Mouse (Mus musculus) forebrain, embryonic 12.5 days (tissue): Measurements from ENCODE around the gene Ggt6. TPM values are rescaled to one million over a fixed set of nuclear protein-coding genes. Genes with fewer than 3 reads are reported as not detected.

Experiments
- ATAC-seq: fragments of 200-750 bp; cut with Nextera tagmentation; 2 replicates; pipeline ENCODE4 v1.8.0; 2017; ENCODE audit warnings: moderate TSS enrichment; ENCODE audit not compliant: low FRiP score
- H3K27ac ChIP-seq: fragments of 300-500 bp; sonication (generic); 2 replicates; pipeline ENCODE4 v1.5.1; 2016; ENCODE audit warnings: mild to moderate bottlenecking
- H3K27me3 ChIP-seq: fragments of 300-500 bp; sonication (generic); 2 replicates; pipeline ENCODE4 v1.6.1; 2016; ENCODE audit warnings: mild to moderate bottlenecking
- H3K36me3 ChIP-seq: fragments of 300-500 bp; sonication (generic); replicated peaks from 2 replicates; pipeline ENCODE4 v1.6.1; 2016; ENCODE audit warnings: mild to moderate bottlenecking
- H3K4me1 ChIP-seq: fragments of 300-500 bp; sonication (generic); 2 replicates; pipeline ENCODE4 v1.6.1; 2016
- H3K4me2 ChIP-seq: fragments of 300-500 bp; sonication (generic); 2 replicates; pipeline ENCODE4 v1.6.1; 2016; ENCODE audit warnings: mild to moderate bottlenecking, moderate library complexity
- H3K4me3 ChIP-seq: fragments of 300-500 bp; sonication (generic); replicated peaks from 2 replicates; pipeline ENCODE4 v1.5.1; 2016; ENCODE audit warnings: mild to moderate bottlenecking
- H3K9ac ChIP-seq: fragments of 300-500 bp; sonication (generic); 2 replicates; pipeline ENCODE4 v1.6.1; 2016; ENCODE audit warnings: mild to moderate bottlenecking
- H3K9me3 ChIP-seq: fragments of 300-500 bp; sonication (generic); 2 replicates; pipeline ENCODE4 v1.6.1; 2016
- WGBS: fragments of 180-500 bp; shearing (Covaris S2); methylation state at CpG from one replicate; pipeline ENCODE4 v1.1.7; 2016; 5-methylcytosine and 5-hydroxymethylcytosine counted together
- polyA plus RNA-seq: library from polyadenylated mRNA; unstranded; fragments of >200 nt; fragmentation: Nextera tagmentation; extraction: Ambion mirVana; gene quantifications from 2 replicates; pipeline ENCODE4 v1.2.1, GENCODE M21; 2016

Gene Ggt6
- not detected in 2 replicates for polyA plus RNA-seq

- Histone ChIP-seq H3K4me3 (no peak within 1 kb of the TSS), H3K36me3 (no peaks in the 10 kb centered on the region), H3K9me3 (no peaks in the 10 kb centered on the region), H3K27ac (no peak within 1 kb of the TSS), H3K27me3 (no peaks in the 10 kb centered on the region; the same call in 1 of the 2 replicates), H3K4me1 (peaks cover 3% of the 10 kb centered on the region; the same call in 1 of the 2 replicates), H3K9ac (no peak within 1 kb of the TSS), H3K4me2 (no peak within 1 kb of the TSS)
- ATAC-seq, result no peak
- 67% methylated on average over 11 of the region's 11 CpGs for WGBS
These were observed at the start of gene Ggt6 for GRCm38 (mm10) chr11:72434963-72435693. TSS of gene Ggt6 (plus strand) at chr11:72435526.

DNA sequence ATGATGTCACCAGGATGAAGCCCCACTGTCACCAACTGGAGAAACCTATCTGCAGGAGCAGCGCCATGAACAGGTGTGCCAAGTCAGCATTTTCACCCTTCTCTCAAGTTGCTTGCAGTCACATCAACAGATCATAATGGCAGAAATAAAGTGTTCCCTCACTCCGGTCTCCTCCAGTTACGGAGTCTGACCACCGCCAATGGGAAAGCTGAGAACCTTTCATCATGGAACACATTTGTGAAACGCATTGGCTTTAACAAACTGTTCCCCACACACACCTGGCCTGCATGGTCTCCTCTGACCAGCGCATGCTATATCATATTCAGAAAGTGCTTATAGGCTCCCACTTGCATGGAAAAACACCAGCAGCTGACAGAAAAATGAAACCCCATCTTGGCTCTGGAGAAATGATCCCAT lies 47.2 kb upstream of the Ggt6 start:
- Histone ChIP-seq H3K4me2 (no peak overlapping the region), H3K4me3 (no peak overlapping the region), H3K9ac (no peak overlapping the region), H3K9me3 (no peaks in the 10 kb centered on the region), H3K4me1 (no peaks in the 10 kb centered on the region), H3K27me3 (no peaks in the 10 kb centered on the region), H3K27ac (no peak overlapping the region), H3K36me3 (no peaks in the 10 kb centered on the region)
- 93% methylated on average over 6 of the region's 6 CpGs for WGBS
- no peak for ATAC-seq

DNA sequence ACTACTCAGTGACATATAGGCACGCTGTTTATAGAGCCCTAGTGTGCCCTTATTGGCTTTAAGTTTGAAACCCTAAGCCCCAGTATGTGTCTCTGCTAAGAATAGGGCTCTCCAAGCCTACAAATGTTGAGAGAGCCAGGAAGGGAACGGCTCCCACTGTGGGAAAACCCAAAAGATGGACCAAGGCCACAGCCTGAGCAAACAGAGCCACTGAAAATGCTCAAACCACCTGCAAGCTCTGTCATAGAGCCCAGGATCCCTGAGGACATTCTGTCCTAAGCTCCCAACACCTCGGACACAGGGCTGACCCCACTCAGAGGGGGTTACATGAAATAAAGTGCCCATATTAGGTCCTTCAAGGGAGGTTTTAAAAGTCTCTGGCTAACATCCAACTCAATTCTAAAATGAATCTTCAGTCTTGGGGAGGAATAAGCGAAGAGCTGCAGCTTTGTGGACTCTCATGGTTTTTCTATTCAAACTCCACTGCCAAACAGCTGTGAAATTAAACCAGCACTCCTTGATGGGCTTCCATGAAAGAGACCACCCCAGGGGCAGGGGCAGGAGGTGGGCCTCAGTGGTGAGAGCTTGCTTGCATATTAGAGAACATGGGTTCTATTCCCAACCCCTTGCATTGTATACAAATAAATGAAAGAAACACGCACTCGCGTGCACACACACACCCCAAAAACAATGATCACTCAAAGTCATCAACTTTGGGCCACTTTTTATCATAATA lies 45.8 kb upstream of the Ggt6 start:
- no peaks in the 10 kb centered on the region for H3K9me3 ChIP-seq
- H3K4me2 ChIP-seq, result no peak overlapping the region
- H3K9ac ChIP-seq, result no peak overlapping the region
- no peak overlapping the region for H3K27ac ChIP-seq
- ATAC-seq, result no peak
- no peak overlapping the region for H3K4me3 ChIP-seq
- H3K4me1 ChIP-seq, result no peaks in the 10 kb centered on the region; the same call in 1 of the 2 replicates
- no peaks in the 10 kb centered on the region for H3K36me3 ChIP-seq
- no peaks in the 10 kb centered on the region for H3K27me3 ChIP-seq
- WGBS, result 87% methylated on average over 7 of the region's 7 CpGs

GRCm38 (mm10) chr11:72391181-72391580 lies 44.1 kb upstream of the Ggt6 start:
- Histone ChIP-seq H3K4me2 (no peak overlapping the region), H3K9ac (no peak overlapping the region), H3K36me3 (no peaks in the 10 kb centered on the region), H3K9me3 (no peaks in the 10 kb centered on the region), H3K27me3 (no peaks in the 10 kb centered on the region), H3K27ac (no peak overlapping the region), H3K4me3 (no peak overlapping the region), H3K4me1 (no peaks in the 10 kb centered on the region; the same call in 1 of the 2 replicates)
- ATAC-seq, result no peak
- WGBS, result 93% methylated on average over 13 of the region's 13 CpGs

GRCm38 (mm10) chr11:72393243-72393642 lies 42.1 kb upstream of the Ggt6 start:
- H3K9me3 ChIP-seq, result no peaks in the 10 kb centered on the region
- H3K27ac ChIP-seq, result no peak overlapping the region
- H3K9ac ChIP-seq, result no peak overlapping the region
- H3K4me3 ChIP-seq, result no peak overlapping the region
- no peaks in the 10 kb centered on the region for H3K27me3 ChIP-seq
- ATAC-seq, result no peak
- no peaks in the 10 kb centered on the region for H3K36me3 ChIP-seq
- WGBS, result 95% methylated on average over 3 of the region's 3 CpGs
- no peak overlapping the region for H3K4me2 ChIP-seq
- H3K4me1 ChIP-seq, result no peaks in the 10 kb centered on the region; the same call in 1 of the 2 replicates

DNA sequence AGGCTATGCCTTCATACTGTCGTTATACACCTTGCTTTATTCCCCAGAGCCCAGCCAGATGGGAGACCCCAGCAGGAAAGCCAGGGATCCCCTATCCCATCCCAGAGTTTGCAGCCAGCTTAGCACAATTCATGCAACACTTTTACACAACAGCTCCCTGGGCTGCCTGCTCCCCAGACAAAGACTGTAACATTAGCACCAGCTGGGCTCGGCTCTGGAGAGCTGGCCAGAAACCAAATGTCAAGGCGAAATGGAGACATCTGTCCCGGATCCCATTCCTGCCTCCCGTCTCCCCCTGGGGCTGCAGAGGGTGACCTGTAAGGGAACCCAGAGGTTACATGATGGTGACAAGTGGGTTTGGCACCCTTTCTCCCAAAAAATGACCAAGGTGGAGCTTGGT lies 41.7 kb upstream of the Ggt6 start:
- Histone ChIP-seq H3K4me3 (no peak overlapping the region), H3K27ac (no peak overlapping the region), H3K4me1 (no peaks in the 10 kb centered on the region; the same call in 1 of the 2 replicates), H3K9me3 (no peaks in the 10 kb centered on the region), H3K4me2 (no peak overlapping the region), H3K9ac (no peak overlapping the region), H3K36me3 (no peaks in the 10 kb centered on the region), H3K27me3 (no peaks in the 10 kb centered on the region)
- no peak for ATAC-seq
- WGBS, result 60% methylated on average over 5 of the region's 5 CpGs

- Histone ChIP-seq H3K27me3 (no peaks in the 10 kb centered on the region), H3K4me3 (no peak overlapping the region), H3K36me3 (no peaks in the 10 kb centered on the region), H3K9me3 (no peaks in the 10 kb centered on the region), H3K4me2 (no peak overlapping the region), H3K9ac (no peak overlapping the region), H3K4me1 (no peaks in the 10 kb centered on the region; the same call in 1 of the 2 replicates), H3K27ac (no peak overlapping the region)
- WGBS, result 82% methylated on average over 2 of the region's 2 CpGs
- no peak for ATAC-seq
These were observed 40.6 kb upstream of the Ggt6 start for GRCm38 (mm10) chr11:72394694-72395093.

DNA sequence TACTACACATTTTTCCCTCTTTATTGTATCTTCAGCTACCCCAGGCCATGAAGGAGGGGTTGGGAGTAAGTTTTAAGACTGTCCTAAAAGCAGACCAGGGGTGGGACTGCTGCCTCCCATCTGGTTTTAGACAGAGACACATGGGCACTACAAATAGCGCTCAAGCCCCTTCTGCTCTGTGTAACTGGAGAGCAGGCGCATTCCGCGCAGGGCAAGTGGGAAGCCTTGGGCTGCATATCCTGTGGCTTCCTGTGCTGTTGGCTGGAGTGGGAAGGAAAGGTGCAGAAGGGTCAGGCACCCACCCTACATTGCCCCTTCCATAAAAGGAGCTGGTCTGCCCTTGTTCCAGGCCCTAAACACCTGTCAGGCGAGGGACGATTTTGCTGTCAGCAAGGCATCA lies 39.7 kb upstream of the Ggt6 start:
- no peak for ATAC-seq
- WGBS, result 84% methylated on average over 6 of the region's 6 CpGs
- no peak overlapping the region for H3K4me3 ChIP-seq
- H3K27ac ChIP-seq, result no peak overlapping the region
- no peaks in the 10 kb centered on the region for H3K9me3 ChIP-seq
- H3K27me3 ChIP-seq, result no peaks in the 10 kb centered on the region
- no peaks in the 10 kb centered on the region; the same call in 1 of the 2 replicates for H3K4me1 ChIP-seq
- no peaks in the 10 kb centered on the region for H3K36me3 ChIP-seq
- H3K4me2 ChIP-seq, result no peak overlapping the region
- no peak overlapping the region for H3K9ac ChIP-seq

GRCm38 (mm10) chr11:72396621-72397020 lies 38.7 kb upstream of the Ggt6 start:
- H3K9me3 ChIP-seq, result no peaks in the 10 kb centered on the region
- H3K27me3 ChIP-seq, result no peaks in the 10 kb centered on the region
- H3K9ac ChIP-seq, result no peak overlapping the region
- no peak overlapping the region for H3K4me2 ChIP-seq
- no peak overlapping the region for H3K4me3 ChIP-seq
- WGBS, result 84% methylated on average over 7 of the region's 7 CpGs
- H3K4me1 ChIP-seq, result no peaks in the 10 kb centered on the region; the same call in 1 of the 2 replicates
- H3K36me3 ChIP-seq, result no peaks in the 10 kb centered on the region
- H3K27ac ChIP-seq, result no peak overlapping the region
- ATAC-seq, result no peak

DNA sequence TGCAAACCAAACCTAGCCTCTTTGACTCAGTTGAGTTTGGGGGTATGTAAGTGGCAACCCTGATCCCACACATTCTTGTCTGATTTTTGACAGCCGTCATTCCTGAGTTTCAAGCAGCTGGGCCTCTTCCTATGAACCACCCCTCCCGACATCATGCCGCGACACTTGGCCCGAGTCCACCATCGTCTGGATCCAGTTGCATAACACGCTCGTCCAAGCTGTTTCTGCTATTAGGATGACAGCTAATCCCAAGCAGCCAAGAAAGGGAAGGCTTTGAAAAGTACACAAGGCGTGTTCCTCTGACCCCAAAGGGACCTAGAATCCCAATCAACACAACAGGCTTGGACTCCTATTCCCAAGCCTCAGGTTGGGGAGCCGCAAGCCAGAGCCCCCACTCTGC lies 38.3 kb upstream of the Ggt6 start:
- no peaks in the 10 kb centered on the region for H3K27me3 ChIP-seq
- no peak overlapping the region for H3K4me3 ChIP-seq
- no peak for ATAC-seq
- WGBS, result 81% methylated on average over 10 of the region's 10 CpGs
- H3K9me3 ChIP-seq, result no peaks in the 10 kb centered on the region
- H3K36me3 ChIP-seq, result no peaks in the 10 kb centered on the region
- H3K27ac ChIP-seq, result no peak overlapping the region
- no peak overlapping the region for H3K9ac ChIP-seq
- H3K4me2 ChIP-seq, result no peak overlapping the region
- no peaks in the 10 kb centered on the region; the same call in 1 of the 2 replicates for H3K4me1 ChIP-seq

- ATAC-seq, result no peak
These were observed 37.4 kb upstream of the Ggt6 start for GRCm38 (mm10) chr11:72397811-72398525.

DNA sequence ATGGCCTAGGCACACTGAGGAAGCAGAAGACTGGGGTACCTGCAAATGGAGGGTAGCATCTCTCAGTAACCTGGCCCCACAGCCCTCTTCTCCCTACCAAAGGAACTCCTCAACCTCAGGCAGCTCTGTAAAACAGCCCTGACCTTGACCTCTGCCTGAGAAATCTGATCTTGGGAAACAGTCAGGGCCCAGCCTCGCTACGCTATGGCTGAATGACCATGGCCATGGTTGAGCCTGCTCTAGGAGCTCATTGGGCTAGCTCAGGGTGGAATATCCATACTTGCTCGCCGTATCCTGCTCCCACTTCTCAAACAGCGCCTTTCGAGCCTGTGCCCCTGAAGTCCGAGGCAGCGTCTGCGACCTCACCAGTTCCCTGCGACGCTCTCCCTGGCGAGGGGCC lies 34.3 kb upstream of the Ggt6 start:
- ATAC-seq, result no peak
- H3K36me3 ChIP-seq, result no peaks in the 10 kb centered on the region
- no peaks in the 10 kb centered on the region for H3K4me1 ChIP-seq
- 92% methylated on average over 12 of the region's 12 CpGs for WGBS
- H3K9me3 ChIP-seq, result no peaks in the 10 kb centered on the region
- H3K9ac ChIP-seq, result no peak overlapping the region
- no peak overlapping the region for H3K4me3 ChIP-seq
- H3K4me2 ChIP-seq, result no peak overlapping the region
- H3K27me3 ChIP-seq, result no peaks in the 10 kb centered on the region
- no peak overlapping the region for H3K27ac ChIP-seq

More at GRCm38 (mm10) chr11:72397811-72398525, 37.4 kb upstream of the Ggt6 start:
- H3K4me2 ChIP-seq, result no peak overlapping the region
- no peaks in the 10 kb centered on the region for H3K27me3 ChIP-seq
- H3K9me3 ChIP-seq, result no peaks in the 10 kb centered on the region
- H3K4me3 ChIP-seq, result no peak overlapping the region
- H3K27ac ChIP-seq, result no peak overlapping the region
- H3K9ac ChIP-seq, result no peak overlapping the region
- no peaks in the 10 kb centered on the region; the same call in 1 of the 2 replicates for H3K4me1 ChIP-seq
- 90% methylated on average over 8 of the region's 8 CpGs for WGBS
- H3K36me3 ChIP-seq, result no peaks in the 10 kb centered on the region
